Mouse (Mus musculus) ovary, adult 18-20 months (tissue): ENCODE data around the gene Ugcg.
"Not testable (repeated sequence)": the region's sequence is repeated elsewhere in the genome, so short reads cannot be mapped to it uniquely, and the experiment has no call there.

Experiments
- DNase-seq: peaks from one replicate; pipeline ENCODE4 v3.0.0; 2022; ENCODE audit warnings: low spot score, mixed read lengths

The Ugcg gene

DNA sequence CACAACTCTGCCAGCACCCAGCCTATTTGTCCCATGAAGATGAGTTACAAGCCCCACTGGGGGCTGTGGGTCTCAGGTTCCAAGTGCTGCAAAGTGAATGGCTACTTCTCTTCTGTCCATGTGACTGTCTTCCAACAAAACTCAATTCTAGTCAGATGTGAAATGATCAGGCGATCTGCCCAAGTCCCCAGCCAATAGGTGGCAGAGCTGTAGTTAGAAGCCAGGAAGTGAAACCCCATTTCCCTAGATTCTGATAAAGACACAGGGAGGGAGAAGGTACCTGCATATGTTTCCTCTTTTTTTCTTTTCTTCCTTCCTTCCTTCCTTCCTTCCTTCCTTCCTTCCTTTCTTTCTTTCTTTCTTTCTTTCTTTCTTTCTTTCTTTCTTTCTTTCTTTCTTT lies 70.7 kb downstream of the Ugcg start:
- DNase-seq, result no peak

DNA sequence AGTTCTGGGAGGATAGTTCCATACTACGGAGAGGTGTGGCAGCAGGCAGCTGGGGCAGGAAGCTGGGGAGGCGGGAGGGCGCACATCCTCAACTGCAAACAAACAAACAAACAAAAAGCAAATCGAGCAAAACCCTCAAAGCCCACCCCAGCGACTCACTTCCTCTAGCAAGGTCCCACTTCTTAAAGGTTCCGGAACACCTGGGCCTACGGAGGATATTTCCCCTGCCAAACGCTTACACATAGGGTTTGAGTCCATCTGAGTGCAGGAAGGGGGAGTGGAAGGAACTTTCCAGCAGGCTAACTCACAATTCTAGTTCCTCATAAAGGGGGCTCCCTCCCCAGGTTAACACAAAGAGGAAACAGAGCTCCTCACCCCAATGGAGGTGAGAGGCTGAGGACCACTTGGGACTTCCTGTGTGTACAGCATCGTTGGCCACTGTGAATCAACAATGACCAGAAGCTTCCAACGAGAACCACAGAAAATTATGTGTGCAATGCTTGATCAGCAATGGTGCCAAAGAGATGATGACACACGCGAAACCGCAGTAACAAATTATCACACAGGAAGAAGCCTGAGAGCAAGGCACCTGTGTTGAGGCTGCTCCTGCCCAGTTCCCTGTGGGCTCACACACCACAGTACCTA lies 71.9 kb downstream of the Ugcg start:
- no peak for DNase-seq

GRCm38 (mm10) chr4:59261582-59261981 lies 72.5 kb downstream of the Ugcg start:
- DNase-seq, result not testable (repeated sequence)

- no peak for DNase-seq
These were observed 73.1 kb downstream of the Ugcg start for GRCm38 (mm10) chr4:59262156-59262555.

- no peak for DNase-seq
These were observed 74.4 kb downstream of the Ugcg start for GRCm38 (mm10) chr4:59263418-59263817.

- no peak for DNase-seq
These were observed 75.6 kb downstream of the Ugcg start for GRCm38 (mm10) chr4:59264611-59265095.

DNA sequence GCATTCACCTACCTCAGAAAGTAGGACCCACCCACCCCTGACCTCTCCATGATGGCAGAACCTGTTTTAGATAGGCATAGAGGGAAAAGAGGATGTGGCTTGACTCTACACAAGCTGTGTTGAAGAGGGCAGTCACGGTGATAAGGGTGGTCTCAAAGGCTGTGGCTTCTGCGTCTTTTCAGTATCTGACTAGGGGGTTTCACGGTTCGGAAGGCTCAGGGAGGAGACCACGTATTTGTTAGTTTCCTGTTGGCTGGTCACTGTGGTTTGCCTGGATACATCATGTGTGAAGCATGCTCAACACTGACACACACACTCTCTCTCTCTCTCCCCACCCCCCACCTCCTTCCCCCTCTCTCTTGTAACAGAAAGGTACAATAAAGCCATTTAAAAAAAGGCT lies 76.1 kb downstream of the Ugcg start:
- DNase-seq, result no peak

DNA sequence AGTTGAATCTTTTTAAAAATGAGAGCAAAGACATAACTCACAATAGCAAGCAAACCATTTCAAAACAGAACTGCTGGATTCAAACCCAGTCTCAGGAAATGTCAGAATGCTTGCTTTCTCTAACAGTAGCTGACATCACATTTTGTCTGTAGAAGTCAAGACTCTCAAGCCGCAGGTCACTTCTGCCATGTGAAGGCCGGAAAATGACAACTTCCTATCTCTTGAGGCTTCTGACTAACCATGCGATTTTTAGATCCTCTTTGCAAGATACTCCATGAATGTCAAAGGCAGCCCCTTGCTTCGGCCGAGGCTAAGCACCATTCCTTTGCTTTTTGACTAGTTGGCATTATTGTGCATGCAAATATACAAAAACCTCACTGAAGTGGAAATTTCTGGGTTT lies 76.6 kb downstream of the Ugcg start:
- DNase-seq, result no peak
